Mouse (Mus musculus) liver, adult 10 weeks (tissue): Measurements from ENCODE around the gene Arid1b. TPM values are rescaled to one million over a fixed set of nuclear protein-coding genes. Genes with fewer than 3 reads are reported as not detected.

ENCODE experiments used
- polyA plus RNA-seq: library from polyadenylated mRNA; stranded (reverse); fragments of 350-450 nt; fragmentation: Illumina TruSeq; extraction: RNeasy Lipid Tissue Mini Kit (QIAGEN cat#74804); gene quantifications from one replicate; pipeline ENCODE4 v1.2.3, GENCODE M21; 2014; ENCODE audit warnings: low read depth, low replicate concordance

Gene Arid1b
- polyA plus RNA-seq, result 4.0 TPM

GRCm38 (mm10) chr17:4993840-4994503, at the start of gene Arid1b:
Gene Arid1b (plus strand): TSS chr17:4994332.

